Mouse (Mus musculus): ENCODE measurements around the gene Trp53i13. TPM values are rescaled to one million over a fixed set of nuclear protein-coding genes. Genes with fewer than 3 reads are reported as not detected.

Trp53i13 gene
- polyA plus RNA-seq, 1 experiment from 2014 or later = 20.9 TPM

- WGBS = 78% methylated on average over 3 of the region's 3 CpGs
- H3K9me3 ChIP-seq (ENCODE audit: control insufficient read depth, low read length) = no peaks in the 10 kb centered on the region
- DNase-seq (ENCODE audit: low spot score) (no peak), ATAC-seq (ENCODE audit: low FRiP score, low TSS enrichment) (no peak)
- H3K27me3 ChIP-seq (ENCODE audit: control insufficient read depth, insufficient read depth, low read length) = no peaks in the 10 kb centered on the region
- no peaks in the 10 kb centered on the region for H3K4me1 ChIP-seq (replicated peaks; ENCODE audit: control insufficient read depth, insufficient read depth)
- no peak overlapping the region for H3K4me2 ChIP-seq (replicated peaks; ENCODE audit: low read depth)
- no peaks in the 10 kb centered on the region for H3K36me3 ChIP-seq (ENCODE audit: control insufficient read depth, insufficient read depth, low read length)
- no peak overlapping the region for H3K9ac ChIP-seq (ENCODE audit: low read length)
- no peak overlapping the region for H3K4me3 ChIP-seq (ENCODE audit: low read depth, low read length)
- H3K27ac ChIP-seq (replicated peaks) = no peak overlapping the region
- TF ChIP-seq CTCF (IDR thresholded peaks at IDR 0.05; ENCODE audit: low read depth) (no peak), EP300 (optimal IDR thresholded peaks at IDR 0.05) (no peak)
Observed at GRCm38 (mm10) chr11:77525804-77526486, 10.2 kb upstream of the Trp53i13 start.

GRCm38 (mm10) chr11:77520601-77521529, 5.1 kb upstream of the Trp53i13 start:
- TF ChIP-seq EP300 (optimal IDR thresholded peaks at IDR 0.05) (no peak), CTCF (IDR thresholded peaks at IDR 0.05; ENCODE audit: low read depth) (no peak)
- Histone ChIP-seq H3K9me3 (ENCODE audit: control insufficient read depth, low read length) (no peaks in the 10 kb centered on the region), H3K9ac (ENCODE audit: low read length) (no peak overlapping the region), H3K36me3 (ENCODE audit: control insufficient read depth, insufficient read depth, low read length) (no peaks in the 10 kb centered on the region), H3K27ac (replicated peaks) (no peak overlapping the region), H3K4me2 (replicated peaks; ENCODE audit: low read depth) (no peak overlapping the region), H3K4me1 (replicated peaks; ENCODE audit: control insufficient read depth, insufficient read depth) (no peaks in the 10 kb centered on the region), H3K27me3 (ENCODE audit: control insufficient read depth, insufficient read depth, low read length) (no peaks in the 10 kb centered on the region), H3K4me3 (ENCODE audit: low read depth, low read length) (no peak overlapping the region)
- WGBS = 52% methylated on average over 5 of the region's 5 CpGs
- no peak for ATAC-seq (ENCODE audit: low FRiP score, low TSS enrichment)
- no peak for DNase-seq (ENCODE audit: low spot score)

- DNase-seq (ENCODE audit: low spot score) (no peak), ATAC-seq (ENCODE audit: low FRiP score, low TSS enrichment) (no peak)
- TF ChIP-seq EP300 (optimal IDR thresholded peaks at IDR 0.05) (no peak), CTCF (IDR thresholded peaks at IDR 0.05; ENCODE audit: low read depth) (no peak)
- H3K36me3 ChIP-seq (ENCODE audit: control insufficient read depth, insufficient read depth, low read length) = no peaks in the 10 kb centered on the region
- no peaks in the 10 kb centered on the region for H3K9me3 ChIP-seq (ENCODE audit: control insufficient read depth, low read length)
- 59% methylated on average over 5 of the region's 5 CpGs for WGBS
- H3K4me1 ChIP-seq (replicated peaks; ENCODE audit: control insufficient read depth, insufficient read depth) = 0 out of 2 replicates have a peak, but pooled peaks cover 2% of the 10 kb centered on the region
- H3K9ac ChIP-seq (ENCODE audit: low read length) = no peak within 1 kb of the TSS
- H3K27me3 ChIP-seq (ENCODE audit: control insufficient read depth, insufficient read depth, low read length) = no peaks in the 10 kb centered on the region
- 0 out of 2 replicates have a peak within 1 kb of the TSS, but pooled peaks have one; percentile 8 for H3K27ac ChIP-seq (replicated peaks)
- no peak within 1 kb of the TSS for H3K4me3 ChIP-seq (ENCODE audit: low read depth, low read length)
- H3K4me2 ChIP-seq (replicated peaks; ENCODE audit: low read depth) = no peak within 1 kb of the TSS
Observed at GRCm38 (mm10) chr11:77519043-77519442, 3.3 kb upstream of the Trp53i13 start, which contains the start of gene Gm10392. Gene Gm10392 (minus strand): TSS chr11:77519198.

GRCm38 (mm10) chr11:77518051-77518798, 2.4 kb upstream of the Trp53i13 start:
- no peak overlapping the region for H3K27ac ChIP-seq (replicated peaks)
- no peak for TF ChIP-seq CTCF (IDR thresholded peaks at IDR 0.05; ENCODE audit: low read depth)
- no peak for TF ChIP-seq EP300 (optimal IDR thresholded peaks at IDR 0.05)
- no peak overlapping the region for H3K4me2 ChIP-seq (replicated peaks; ENCODE audit: low read depth)
- H3K4me3 ChIP-seq (ENCODE audit: low read depth, low read length) = no peak overlapping the region
- no peak overlapping the region for H3K9ac ChIP-seq (ENCODE audit: low read length)
- no peak for ATAC-seq (ENCODE audit: low FRiP score, low TSS enrichment)
- no peaks in the 10 kb centered on the region for H3K9me3 ChIP-seq (ENCODE audit: control insufficient read depth, low read length)
- H3K4me1 ChIP-seq (replicated peaks; ENCODE audit: control insufficient read depth, insufficient read depth) = 0 out of 2 replicates have a peak, but pooled peaks cover 2% of the 10 kb centered on the region
- H3K36me3 ChIP-seq (ENCODE audit: control insufficient read depth, insufficient read depth, low read length) = no peaks in the 10 kb centered on the region
- DNase-seq (ENCODE audit: low spot score) = no peak
- 84% methylated on average over 27 of the region's 27 CpGs for WGBS
- no peaks in the 10 kb centered on the region for H3K27me3 ChIP-seq (ENCODE audit: control insufficient read depth, insufficient read depth, low read length)

GRCm38 (mm10) chr11:77516553-77517425, 1.0 kb upstream of the Trp53i13 start:
- Histone ChIP-seq H3K9me3 (ENCODE audit: control insufficient read depth, low read length) (no peaks in the 10 kb centered on the region), H3K9ac (ENCODE audit: low read length) (no peak overlapping the region), H3K4me1 (replicated peaks; ENCODE audit: control insufficient read depth, insufficient read depth) (0 out of 2 replicates have a peak, but pooled peaks cover 5% of the 10 kb centered on the region), H3K27ac (replicated peaks) (no peak overlapping the region), H3K4me3 (ENCODE audit: low read depth, low read length) (no peak overlapping the region), H3K36me3 (ENCODE audit: control insufficient read depth, insufficient read depth, low read length) (no peaks in the 10 kb centered on the region), H3K27me3 (ENCODE audit: control insufficient read depth, insufficient read depth, low read length) (no peaks in the 10 kb centered on the region), H3K4me2 (replicated peaks; ENCODE audit: low read depth) (no peak overlapping the region)
- DNase-seq (ENCODE audit: low spot score) = no peak
- ATAC-seq (ENCODE audit: low FRiP score, low TSS enrichment) = no peak
- TF ChIP-seq EP300 (optimal IDR thresholded peaks at IDR 0.05) = no peak
- no peak for TF ChIP-seq CTCF (IDR thresholded peaks at IDR 0.05; ENCODE audit: low read depth)
- WGBS = 74% methylated on average over 5 of the region's 5 CpGs

All from stomach, postnatal 0 days (tissue).